Mouse (Mus musculus): ENCODE measurements at regions not wholly inside any gene's neighbourhood (a gene's known extent, or its start where the extent isn't known, plus 50 kb on each side); places are given as distances from the start of the nearest gene placed in this dataset.

- Histone ChIP-seq H3K4me2 (ENCODE audit: insufficient read depth, low read depth, poor library complexity, severe bottlenecking) (no peak overlapping the region), H3K9me3 (replicated peaks; ENCODE audit: low read length) (no peaks in the 10 kb centered on the region), H3K27ac (ENCODE audit: insufficient read depth, low read depth) (no peak overlapping the region), H3K4me3 (replicated peaks in 1 of 3; ENCODE audit: low read depth in 2 of 3, low read length in 2 of 3, poor library complexity in 1 of 3) (no peak overlapping the region), H3K36me3 (replicated peaks in 1 of 2; ENCODE audit: control insufficient read depth in 1 of 2, insufficient read depth in 1 of 2, low read length in 1 of 2) (no peaks in the 10 kb centered on the region), H3K27me3 (replicated peaks) (no peaks in the 10 kb centered on the region), H3K4me1 (ENCODE audit: control insufficient read depth in 1 of 2, insufficient read depth in 2 of 2) (no peaks in the 10 kb centered on the region), H3K9ac (ENCODE audit: insufficient read depth, low read depth) (no peak overlapping the region), H3K79me2 (replicated peaks; ENCODE audit: control insufficient read depth, extremely low read depth, insufficient read depth, poor library complexity, severe bottlenecking) (no peaks in the 10 kb centered on the region)
- no peak for DNase-seq (ENCODE audit: extremely low read depth)
- in situ Hi-C loops (cut with MboI; ENCODE audit: low pct_ligation_motif_present, low pct_unique_long_range_greater_than_20kb, low sequenced_read_pairs) (no loop called here), dilution Hi-C loops (cut with MboI; ENCODE audit: extremely low pct_ligation_motif_present, extremely low pct_unique_long_range_greater_than_20kb, low sequenced_read_pairs) (no loop called here)
- TF ChIP-seq SMC3 (IDR thresholded peaks at IDR 0.05; ENCODE audit: low read depth, low read length) = no peak
- TF ChIP-seq TBP (conservative IDR thresholded peaks at IDR 0.05; ENCODE audit: low read depth, low read length) = no peak
Observed at GRCm38 (mm10) chr4:25453127-25453806, 171.6 kb upstream of the Ufl1 start.

- no peaks in the 10 kb centered on the region for H3K27me3 ChIP-seq (replicated peaks)
- no peak overlapping the region for H3K27ac ChIP-seq (ENCODE audit: insufficient read depth, low read depth)
- TF ChIP-seq CTCF (conservative IDR thresholded peaks at IDR 0.05 in 1 of 2, IDR thresholded peaks at IDR 0.05 in 1 of 2; ENCODE audit: low read depth in 2 of 2, low read length in 2 of 2) (no peak), MEF2A (IDR thresholded peaks at IDR 0.05; ENCODE audit: borderline replicate concordance, low read depth, low read length) (no peak), USF1 (IDR thresholded peaks at IDR 0.05; ENCODE audit: low read depth, low read length) (no peak), UBTF (IDR thresholded peaks at IDR 0.05; ENCODE audit: low read depth, low read length) (no peak), PAX5 (IDR thresholded peaks at IDR 0.05; ENCODE audit: low read length) (no peak), ZMIZ1 (IDR thresholded peaks at IDR 0.05; ENCODE audit: low read depth, low read length) (no peak), USF2 (conservative IDR thresholded peaks at IDR 0.05; ENCODE audit: low read depth, low read length) (no peak), MXI1 (IDR thresholded peaks at IDR 0.05; ENCODE audit: low read depth, low read length) (no peak), ZC3H11A (IDR thresholded peaks at IDR 0.05; ENCODE audit: low read depth, low read length) (no peak), POLR2AphosphoS2 (IDR thresholded peaks at IDR 0.05; ENCODE audit: low read depth, low read length) (no peak), TBP (conservative IDR thresholded peaks at IDR 0.05; ENCODE audit: low read depth, low read length) (no peak), JUN (IDR thresholded peaks at IDR 0.05; ENCODE audit: insufficient read depth, low read depth, low read length) (no peak), KAT2A (IDR thresholded peaks at IDR 0.05; ENCODE audit: insufficient replicate concordance, low read length) (no peak)
- no peaks in the 10 kb centered on the region for H3K79me2 ChIP-seq (replicated peaks; ENCODE audit: control insufficient read depth, extremely low read depth, insufficient read depth, poor library complexity, severe bottlenecking)
- in situ Hi-C loops (cut with MboI; ENCODE audit: low pct_ligation_motif_present, low pct_unique_long_range_greater_than_20kb, low sequenced_read_pairs) = no loop called here
- H3K9ac ChIP-seq (ENCODE audit: insufficient read depth, low read depth) = no peak overlapping the region
- H3K4me1 ChIP-seq (ENCODE audit: control insufficient read depth in 1 of 2, insufficient read depth in 2 of 2) = no peaks in the 10 kb centered on the region
- H3K36me3 ChIP-seq (replicated peaks in 1 of 2; ENCODE audit: control insufficient read depth in 1 of 2, insufficient read depth in 1 of 2, low read length in 1 of 2) = no peaks in the 10 kb centered on the region
- dilution Hi-C loops (cut with MboI; ENCODE audit: extremely low pct_ligation_motif_present, extremely low pct_unique_long_range_greater_than_20kb, low sequenced_read_pairs) = no loop called here
- no peaks in the 10 kb centered on the region for H3K9me3 ChIP-seq (replicated peaks; ENCODE audit: low read length)
- DNase-seq (ENCODE audit: extremely low read depth) = no peak
- no peak overlapping the region for H3K4me3 ChIP-seq (replicated peaks in 1 of 3; ENCODE audit: low read depth in 2 of 3, low read length in 2 of 3, poor library complexity in 1 of 3)
- H3K4me2 ChIP-seq (ENCODE audit: insufficient read depth, low read depth, poor library complexity, severe bottlenecking) = no peak overlapping the region
Observed at GRCm38 (mm10) chr4:25451865-25452264, 170.2 kb upstream of the Ufl1 start.

Data from CH12.LX (cell line).